Mouse (Mus musculus): ENCODE data around the gene Naa30.

GRCm38 (mm10) chr14:49226986-49227385 lies 55.0 kb downstream of the Naa30 start:
- no peak for TF ChIP-seq CTCF (IDR thresholded peaks at IDR 0.05; ENCODE audit: borderline replicate concordance, control insufficient read depth, extremely low read depth, insufficient read depth, low read length, poor library complexity)
- no peak for TF ChIP-seq POLR2A (IDR thresholded peaks at IDR 0.05; ENCODE audit: control insufficient read depth, extremely low read depth, insufficient read depth, low read length, poor library complexity)
